Mouse (Mus musculus) common myeloid progenitor, adult 5-6 weeks (primary cell): Measurements from ENCODE around the gene Acsbg2. TPM values are rescaled to one million over a fixed set of nuclear protein-coding genes. Genes with fewer than 3 reads are reported as not detected.

Experiments
- total RNA-seq: library from RNA; stranded (forward); fragments of 200-1000, 187-1606 nt; gene quantifications from 2 replicates; pipeline ENCODE4 v1.2.3, GENCODE M21; 2017

Gene Acsbg2
- total RNA-seq, 1 experiment from 2014 or later = not detected

Other genes starting within 250 kb of the Acsbg2 start
- 57.3 and 69.9 TPM in 2 replicates for gene Lonp1, start 247.6 kb downstream of the Acsbg2 start, total RNA-seq
- not detected in 2 replicates for gene Catsperd, start 246.3 kb downstream of the Acsbg2 start, total RNA-seq
- gene Ranbp3, start 201.2 kb downstream of the Acsbg2 start, total RNA-seq = 56.2 and 56.7 TPM in 2 replicates
- 63.1 and 84.2 TPM in 2 replicates for gene Ndufa11, start 156.7 kb downstream of the Acsbg2 start, total RNA-seq
- 6.1 and 11.1 TPM in 2 replicates for gene Vmac, start 156.4 kb downstream of the Acsbg2 start, total RNA-seq
- gene Nrtn, start 116.9 kb downstream of the Acsbg2 start, total RNA-seq = not detected in 2 replicates
- gene Dus3l, start 109.7 kb downstream of the Acsbg2 start, total RNA-seq = 16.8 and 17.5 TPM in 2 replicates
- 0.15 TPM in 1 of 2 replicates, not detected in the other for gene Prr22, start 104.2 kb downstream of the Acsbg2 start, total RNA-seq
- gene Rfx2, start 43.4 kb downstream of the Acsbg2 start, total RNA-seq = 7.6 and 7.7 TPM in 2 replicates
- 0.05 TPM in 1 of 2 replicates, not detected in the other for gene 1700061G19Rik, start 1.0 kb upstream of the Acsbg2 start, total RNA-seq
- gene Mllt1, start 61.0 kb upstream of the Acsbg2 start, total RNA-seq = 22.4 and 23.7 TPM in 2 replicates
- not detected in 2 replicates for gene Acer1, start 107.7 kb upstream of the Acsbg2 start, total RNA-seq
- 73.8 and 96.9 TPM in 2 replicates for gene Clpp, start 115.9 kb upstream of the Acsbg2 start, total RNA-seq
- 16.0 and 30.3 TPM in 2 replicates for gene Alkbh7, start 122.9 kb upstream of the Acsbg2 start, total RNA-seq
- gene Pspn, start 125.6 kb upstream of the Acsbg2 start, total RNA-seq = not detected in 2 replicates
- 108 and 124 TPM in 2 replicates for gene Gtf2f1, start 136.8 kb upstream of the Acsbg2 start, total RNA-seq
- not detected in 2 replicates for gene Gm17949, start 137.0 kb upstream of the Acsbg2 start, total RNA-seq
- gene Khsrp, start 157.1 kb upstream of the Acsbg2 start, total RNA-seq = 90.7 and 122 TPM in 2 replicates
- not detected in 2 replicates for gene Slc25a41, start 167.2 kb upstream of the Acsbg2 start, total RNA-seq
- 1.3 TPM in 1 of 2 replicates, not detected in the other for gene Crb3, start 184.7 kb upstream of the Acsbg2 start, total RNA-seq
- gene Slc25a23, start 185.4 kb upstream of the Acsbg2 start, total RNA-seq = 6.4 and 11.6 TPM in 2 replicates
- gene Dennd1c, start 204.1 kb upstream of the Acsbg2 start, total RNA-seq = 4.4 and 5.0 TPM in 2 replicates
- gene Tubb4a, start 213.3 kb upstream of the Acsbg2 start, total RNA-seq = not detected in 2 replicates
- gene Tnfsf9, start 230.9 kb upstream of the Acsbg2 start, total RNA-seq = 0.82 and 1.7 TPM in 2 replicates